Mouse (Mus musculus) lung, embryonic 14.5 days (tissue): Measurements from ENCODE around the gene Rrp36. TPM values are rescaled to one million over a fixed set of nuclear protein-coding genes. Genes with fewer than 3 reads are reported as not detected.

Experiments used
- ATAC-seq: fragments of 200-750 bp; cut with Nextera tagmentation; 2 replicates; pipeline ENCODE4 v1.8.0; 2017; ENCODE audit warnings: mild to moderate bottlenecking, moderate TSS enrichment, moderate library complexity; ENCODE audit not compliant: insufficient read depth
- DNase-seq: peaks from one replicate; pipeline ENCODE4 v3.0.0-alpha.2; 2015
- H3K27ac ChIP-seq: fragments of 300-500 bp; sonication (generic); 2 replicates; pipeline ENCODE4 v1.5.1; 2014; ENCODE audit warnings: low read depth, mild to moderate bottlenecking, moderate library complexity
- H3K27me3 ChIP-seq: fragments of 300-500 bp; sonication (generic); 2 replicates; pipeline ENCODE4 v1.6.1; 2014; ENCODE audit warnings: low read length, control low read depth; ENCODE audit not compliant: insufficient read depth
- H3K36me3 ChIP-seq: fragments of 300-500 bp; sonication (generic); 2 replicates; pipeline ENCODE4 v1.6.1; 2014; ENCODE audit warnings: control low read depth; ENCODE audit not compliant: insufficient read depth
- H3K4me1 ChIP-seq: fragments of 300-500 bp; sonication (generic); 2 replicates; pipeline ENCODE4 v1.6.1; 2014; ENCODE audit warnings: antibody characterized with exemption, control low read depth; ENCODE audit not compliant: insufficient read depth
- H3K4me2 ChIP-seq: fragments of 300-500 bp; sonication (generic); 2 replicates; pipeline ENCODE4 v1.6.1; 2014; ENCODE audit warnings: mild to moderate bottlenecking
- H3K4me3 ChIP-seq: fragments of 300-500 bp; sonication (generic); 2 replicates; pipeline ENCODE4 v1.5.1; 2014; ENCODE audit warnings: low read depth, low read length
- H3K9ac ChIP-seq: fragments of 300-500 bp; sonication (generic); 2 replicates; pipeline ENCODE4 v1.6.1; 2014
- H3K9me3 ChIP-seq: fragments of 300-500 bp; sonication (generic); 2 replicates; pipeline ENCODE4 v1.6.1; 2016; ENCODE audit warnings: low read depth, low read length, control low read depth
- CTCF ChIP-seq: IDR thresholded peaks from 2 replicates; pipeline ENCODE4 v1.5.1; 2016; ENCODE audit warnings: antibody characterized with exemption, low read depth
- WGBS: fragments of 180-500 bp; shearing (Covaris S2); extraction: QIAGEN DNeasy Blood & Tissue Kit; methylation state at CpG from one replicate; pipeline ENCODE4 v1.1.7; 2014; 5-methylcytosine and 5-hydroxymethylcytosine counted together
- polyA plus RNA-seq: library from polyadenylated mRNA; unstranded; fragments of >200 nt; fragmentation: Nextera tagmentation; extraction: Ambion mirVana; gene quantifications from 2 replicates; pipeline ENCODE4 v1.2.1, GENCODE M21; 2014

Gene Rrp36
- polyA plus RNA-seq, 1 experiment from 2014 or later, result 48.5 TPM

DNA sequence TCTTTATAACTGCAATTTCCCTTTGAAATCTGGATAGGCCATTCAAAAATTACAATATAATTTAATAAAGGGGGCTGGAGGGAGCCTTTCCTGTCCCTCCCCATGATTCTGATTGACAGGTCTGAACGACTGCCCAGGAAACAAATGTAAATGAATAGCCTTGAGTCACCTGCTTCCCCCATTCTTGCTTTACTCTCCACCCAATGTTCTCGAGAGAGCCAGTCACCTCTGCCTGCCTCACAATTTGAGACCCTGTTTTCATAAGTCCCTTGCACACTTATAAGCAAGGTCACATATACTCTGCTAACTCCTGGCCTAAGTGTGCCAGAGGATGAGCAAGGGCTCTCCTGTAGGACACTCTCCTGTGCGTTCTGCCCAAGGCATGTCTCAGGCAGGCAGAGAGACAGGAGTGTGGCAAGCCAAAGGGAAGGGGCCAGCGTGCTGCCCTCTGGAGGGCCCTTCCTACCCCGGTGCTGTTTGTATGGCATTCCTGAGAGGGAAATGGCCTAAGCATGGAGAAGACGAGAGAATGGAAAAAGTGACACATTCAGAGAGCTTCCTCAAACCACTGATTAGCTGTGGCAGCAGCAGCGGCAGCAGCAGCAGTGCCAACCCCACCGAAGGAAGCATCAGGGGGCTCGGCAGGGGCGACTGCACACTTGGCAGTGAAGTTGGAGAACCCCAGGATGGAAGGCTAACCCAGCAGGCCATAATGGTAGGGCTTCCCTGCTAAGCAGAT is 50.2 kb downstream of the Rrp36 start:
- Histone ChIP-seq H3K9ac (peak overlapping the region; percentile 38), H3K4me1 (peaks cover 72% of the 10 kb centered on the region), H3K36me3 (no peaks in the 10 kb centered on the region), H3K27ac (peak overlapping the region; percentile 79), H3K9me3 (no peaks in the 10 kb centered on the region), H3K4me2 (peak overlapping the region; percentile 86), H3K4me3 (peak overlapping the region; percentile 14), H3K27me3 (no peaks in the 10 kb centered on the region)
- WGBS, result 18% methylated on average over 10 of the region's 10 CpGs
- peak; percentile 71 for DNase-seq
- peak; percentile 55 for TF ChIP-seq CTCF
- no peak for ATAC-seq

DNA sequence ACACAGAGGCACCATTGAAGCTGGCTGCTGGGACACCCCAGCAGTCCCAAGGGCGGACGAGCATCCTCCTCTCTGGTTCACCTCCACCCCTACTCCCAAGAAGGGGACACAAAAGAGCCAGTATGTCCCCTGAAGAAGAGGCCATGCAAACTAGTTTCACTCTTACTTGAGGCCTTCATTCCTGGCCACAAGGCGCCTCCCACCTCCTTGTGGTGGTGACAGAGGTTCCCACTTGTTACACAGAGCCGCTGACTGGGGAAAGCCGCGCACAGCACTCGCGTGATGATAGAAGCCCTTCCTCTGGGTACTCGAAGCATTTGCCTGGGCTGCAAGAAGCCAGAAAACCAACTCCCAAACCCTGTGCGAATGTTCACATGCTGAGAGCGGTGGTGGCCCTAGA is 51.9 kb downstream of the Rrp36 start:
- TF ChIP-seq CTCF, result no peak
- Histone ChIP-seq H3K36me3 (no peaks in the 10 kb centered on the region), H3K9me3 (no peaks in the 10 kb centered on the region), H3K27me3 (no peaks in the 10 kb centered on the region), H3K4me1 (peaks cover 89% of the 10 kb centered on the region), H3K4me2 (peak overlapping the region; percentile 55), H3K27ac (peak overlapping the region; percentile 95), H3K9ac (no peak overlapping the region), H3K4me3 (no peak overlapping the region)
- DNase-seq (peak; percentile 55), ATAC-seq (no peak)
- 44% methylated on average over 11 of the region's 11 CpGs for WGBS

DNA sequence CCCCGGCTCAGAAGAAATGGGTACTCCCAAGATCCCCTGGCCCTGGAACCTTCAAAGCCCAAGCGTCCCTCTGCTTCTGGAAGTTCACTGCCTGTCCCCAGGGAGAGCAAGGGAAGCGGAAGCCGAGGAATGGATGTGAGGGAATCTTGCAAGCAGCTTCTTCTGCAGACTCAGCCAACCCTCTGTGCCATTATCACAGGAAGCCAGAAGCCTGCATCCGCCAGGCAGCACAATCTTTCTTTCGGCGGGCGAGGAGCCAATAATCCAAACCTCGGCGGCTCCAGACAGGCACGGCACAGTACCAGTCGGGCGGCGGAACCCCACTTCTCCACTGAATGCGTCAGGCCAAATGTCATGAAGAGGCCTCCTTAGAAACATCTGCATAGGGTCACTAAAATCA is 52.8 kb downstream of the Rrp36 start:
- Histone ChIP-seq H3K4me2 (peak overlapping the region; percentile 55), H3K4me1 (peaks cover 84% of the 10 kb centered on the region), H3K36me3 (no peaks in the 10 kb centered on the region), H3K27me3 (no peaks in the 10 kb centered on the region), H3K4me3 (peak overlapping the region; percentile 5; the same call in 1 of the 2 replicates), H3K9me3 (no peaks in the 10 kb centered on the region), H3K9ac (peak overlapping the region; percentile 5; the same call in 1 of the 2 replicates), H3K27ac (peak overlapping the region; percentile 95)
- ATAC-seq, result peak; percentile 36; the same call in 1 of the 2 replicates
- no peak for TF ChIP-seq CTCF
- DNase-seq, result peak; percentile 88
- WGBS, result 17% methylated on average over 15 of the region's 15 CpGs

DNA sequence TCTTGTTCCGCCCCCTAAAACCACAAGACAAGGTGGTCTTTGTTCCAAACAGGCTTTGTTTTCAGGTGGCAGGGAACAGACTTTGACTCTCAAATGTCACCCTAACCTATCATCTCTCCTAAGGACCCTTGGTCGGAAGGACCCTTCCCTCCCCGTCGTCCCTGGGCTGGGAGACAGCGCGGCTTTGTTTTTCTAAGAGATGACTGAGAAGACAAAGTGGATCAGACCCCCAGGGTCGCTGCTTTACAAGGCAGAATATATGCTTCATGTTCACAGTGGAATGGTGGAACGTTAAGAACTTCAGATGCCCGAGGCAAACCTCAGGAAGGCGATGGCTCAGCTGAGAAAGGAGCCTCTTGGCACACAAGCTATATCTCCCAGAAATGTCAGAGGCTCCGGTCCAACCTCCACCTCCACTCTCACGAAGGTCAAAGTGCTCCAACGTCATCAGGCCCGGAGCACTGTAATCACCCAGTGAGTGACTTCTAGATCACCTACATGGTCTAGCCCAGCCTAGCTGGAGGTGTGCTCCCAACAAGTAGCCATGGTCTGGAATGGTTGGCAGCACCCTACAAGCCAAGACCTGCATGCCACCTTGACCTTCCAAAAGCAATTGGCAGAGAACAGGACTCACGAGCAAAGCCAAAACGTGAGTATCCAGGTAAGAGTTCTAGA is 54.3 kb downstream of the Rrp36 start:
- Histone ChIP-seq H3K9me3 (no peaks in the 10 kb centered on the region), H3K9ac (peak overlapping the region; percentile 27), H3K27ac (peak overlapping the region; percentile 95), H3K4me1 (peaks cover 76% of the 10 kb centered on the region), H3K4me3 (peak overlapping the region; percentile 7), H3K36me3 (no peaks in the 10 kb centered on the region), H3K4me2 (peak overlapping the region; percentile 55), H3K27me3 (no peaks in the 10 kb centered on the region)
- 18% methylated on average over 16 of the region's 16 CpGs for WGBS
- no peak for TF ChIP-seq CTCF
- DNase-seq (peak; percentile 29), ATAC-seq (no peak)

DNA sequence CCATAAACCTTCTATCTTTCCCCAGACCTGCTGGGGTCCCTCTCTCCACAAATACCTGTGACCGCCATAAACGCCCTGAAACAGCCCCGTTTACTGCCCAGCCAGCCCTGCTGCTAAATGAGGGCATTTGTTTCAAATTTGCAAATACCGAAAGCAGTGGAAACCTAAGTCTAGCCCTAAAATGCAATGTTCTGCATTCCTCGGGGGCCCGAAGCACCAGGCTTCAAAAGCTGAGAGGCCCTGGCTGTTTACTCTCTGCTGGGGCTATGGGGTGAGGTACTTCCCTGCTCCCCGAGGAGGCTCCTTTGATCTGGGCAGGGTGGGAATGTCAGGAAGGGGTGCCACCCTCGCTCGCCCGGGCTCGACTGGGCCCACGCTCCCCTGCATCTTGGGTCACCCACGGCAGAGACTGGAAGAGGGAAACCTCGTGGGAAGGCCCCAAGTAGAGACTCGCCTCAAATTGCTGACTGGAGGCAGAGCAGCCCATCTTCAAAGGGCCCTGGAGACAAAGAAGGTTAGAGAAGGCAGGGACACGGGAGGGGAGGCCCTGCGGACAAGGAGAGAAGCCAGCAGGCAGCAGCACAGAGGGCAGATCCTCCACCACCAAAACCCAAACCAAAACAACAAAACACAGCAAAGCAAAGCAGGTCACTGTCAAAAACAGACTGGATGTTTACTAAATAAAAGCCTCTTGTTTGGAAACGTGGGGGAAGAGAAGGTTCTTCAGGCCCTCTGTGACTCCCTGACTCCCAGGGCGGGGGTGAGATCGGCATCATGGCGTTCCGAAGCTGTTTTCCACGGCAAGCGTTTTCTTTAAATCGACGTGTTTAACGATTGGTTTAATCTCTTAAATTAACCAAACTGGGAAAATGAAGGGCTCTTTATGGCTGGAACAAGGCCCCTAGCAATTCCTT is 55.1 kb downstream of the Rrp36 start:
- peaks cover 68% of the 10 kb centered on the region for H3K4me1 ChIP-seq
- H3K9me3 ChIP-seq, result no peaks in the 10 kb centered on the region
- whole genome bisulfite sequencing, result 9% methylated on average over 27 of the region's 27 CpGs

DNA sequence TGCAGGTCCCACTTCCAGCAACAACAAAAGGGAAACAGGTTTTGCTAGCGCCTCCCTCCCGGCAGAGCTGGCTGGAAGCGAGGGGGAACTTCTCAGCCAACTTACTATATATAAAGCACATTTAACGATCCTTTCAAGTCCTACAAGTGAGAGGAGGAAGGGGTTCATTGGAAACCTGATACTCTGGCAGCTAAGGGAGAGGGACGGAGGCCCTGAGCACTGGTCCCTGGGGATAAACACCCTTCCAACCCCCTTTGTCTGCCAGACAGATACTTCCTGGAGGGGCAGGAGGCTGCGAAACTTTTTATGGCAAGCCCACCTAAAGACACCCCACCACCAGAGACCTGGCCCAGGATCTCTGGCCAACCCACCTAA is 55.8 kb downstream of the Rrp36 start:
- peak; percentile 74 for DNase-seq
- H3K4me2 ChIP-seq, result peak overlapping the region; percentile 55
- WGBS, result 3% methylated on average over 6 of the region's 6 CpGs
- peak overlapping the region; percentile 14 for H3K4me3 ChIP-seq
- peak; percentile 41; the same call in 1 of the 2 replicates for ATAC-seq
- no peaks in the 10 kb centered on the region for H3K36me3 ChIP-seq
- H3K9me3 ChIP-seq, result no peaks in the 10 kb centered on the region
- peaks cover 68% of the 10 kb centered on the region for H3K4me1 ChIP-seq
- TF ChIP-seq CTCF, result no peak
- no peaks in the 10 kb centered on the region for H3K27me3 ChIP-seq
- peak overlapping the region; percentile 27 for H3K9ac ChIP-seq
- H3K27ac ChIP-seq, result peak overlapping the region; percentile 95

More for the DNA sequence above, 55.1 kb downstream of the Rrp36 start:
- Histone ChIP-seq H3K27ac (peak overlapping the region; percentile 95), H3K36me3 (no peaks in the 10 kb centered on the region), H3K4me3 (peak overlapping the region; percentile 14), H3K4me2 (peak overlapping the region; percentile 55), H3K27me3 (no peaks in the 10 kb centered on the region), H3K9ac (peak overlapping the region; percentile 27)
- DNase-seq (peak; percentile 59), ATAC-seq (peak; percentile 18; the same call in 1 of the 2 replicates)
- TF ChIP-seq CTCF, result no peak
